Mouse (Mus musculus): ENCODE data around the gene S1pr5. TPM values are rescaled to one million over a fixed set of nuclear protein-coding genes. Genes with fewer than 3 reads are reported as not detected.
A peak's percentile ranks its signal among the peaks of the same experiment; 100 is the strongest.
"Not testable (repeated sequence)": the region's sequence is repeated elsewhere in the genome, so short reads cannot be mapped to it uniquely, and the experiment has no call there.

The S1pr5 gene
- polyA plus RNA-seq, 1 experiment from 2014 or later: 2.8 TPM

GRCm38 (mm10) chr9:21233805-21234204, 14.4 kb downstream of the S1pr5 start:
- no peak for ATAC-seq
- Histone ChIP-seq H3K27ac (ENCODE audit: low read length) (no peak overlapping the region), H3K9ac (replicated peaks; ENCODE audit: low read depth, low read length) (no peak overlapping the region), H3K9me3 (ENCODE audit: control insufficient read depth, low read length) (no peaks in the 10 kb centered on the region), H3K4me2 (ENCODE audit: low read length) (no peak overlapping the region), H3K4me1 (replicated peaks; ENCODE audit: control insufficient read depth, insufficient read depth, low read length) (peaks cover 20% of the 10 kb centered on the region), H3K36me3 (ENCODE audit: control insufficient read depth, insufficient read depth) (peaks cover 13% of the 10 kb centered on the region), H3K4me3 (replicated peaks; ENCODE audit: low read length) (no peak overlapping the region), H3K27me3 (replicated peaks; ENCODE audit: control insufficient read depth, insufficient read depth, low read length) (no peaks in the 10 kb centered on the region)
- 87% methylated on average over 28 of the region's 28 CpGs for WGBS

GRCm38 (mm10) chr9:21233366-21233765, 14.9 kb downstream of the S1pr5 start:
- WGBS: 89% methylated on average over 29 of the region's 29 CpGs

DNA sequence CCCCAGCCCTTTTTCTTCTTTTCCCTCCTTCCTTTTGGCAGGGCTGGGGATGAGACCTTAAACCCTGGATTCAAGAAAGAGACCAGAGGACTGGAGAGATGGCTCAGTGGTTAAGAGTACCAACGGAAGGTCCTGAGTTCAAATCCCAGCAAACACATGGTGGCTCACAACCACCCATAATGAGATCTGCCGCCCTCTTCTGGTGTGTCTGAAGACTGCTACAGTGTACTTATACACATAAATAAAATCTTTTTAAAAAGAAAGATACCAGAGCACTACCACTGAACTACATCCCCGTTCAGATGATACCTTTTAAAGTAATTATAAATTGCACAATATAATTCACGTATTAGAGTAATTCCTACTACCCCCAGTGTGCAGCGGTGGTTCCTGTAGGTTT, 15.4 kb downstream of the S1pr5 start:
- Histone ChIP-seq H3K36me3 (ENCODE audit: control insufficient read depth, insufficient read depth) (peaks cover 13% of the 10 kb centered on the region), H3K4me2 (ENCODE audit: low read length) (no peak overlapping the region), H3K9ac (replicated peaks; ENCODE audit: low read depth, low read length) (no peak overlapping the region), H3K4me3 (replicated peaks; ENCODE audit: low read length) (no peak overlapping the region), H3K9me3 (ENCODE audit: control insufficient read depth, low read length) (no peaks in the 10 kb centered on the region), H3K4me1 (replicated peaks; ENCODE audit: control insufficient read depth, insufficient read depth, low read length) (peaks cover 19% of the 10 kb centered on the region), H3K27me3 (replicated peaks; ENCODE audit: control insufficient read depth, insufficient read depth, low read length) (no peaks in the 10 kb centered on the region), H3K27ac (ENCODE audit: low read length) (no peak overlapping the region)
- no peak for ATAC-seq
- WGBS: 91% methylated on average over 5 of the region's 5 CpGs

More at GRCm38 (mm10) chr9:21233366-21233765, 14.9 kb downstream of the S1pr5 start:
- no peaks in the 10 kb centered on the region for H3K9me3 ChIP-seq (ENCODE audit: control insufficient read depth, low read length)
- no peak overlapping the region for H3K9ac ChIP-seq (replicated peaks; ENCODE audit: low read depth, low read length)
- no peak overlapping the region for H3K27ac ChIP-seq (ENCODE audit: low read length)
- H3K4me3 ChIP-seq (replicated peaks; ENCODE audit: low read length): no peak overlapping the region
- peaks cover 13% of the 10 kb centered on the region for H3K36me3 ChIP-seq (ENCODE audit: control insufficient read depth, insufficient read depth)
- ATAC-seq: no peak
- H3K4me2 ChIP-seq (ENCODE audit: low read length): no peak overlapping the region
- H3K4me1 ChIP-seq (replicated peaks; ENCODE audit: control insufficient read depth, insufficient read depth, low read length): peaks cover 20% of the 10 kb centered on the region
- no peaks in the 10 kb centered on the region for H3K27me3 ChIP-seq (replicated peaks; ENCODE audit: control insufficient read depth, insufficient read depth, low read length)

DNA sequence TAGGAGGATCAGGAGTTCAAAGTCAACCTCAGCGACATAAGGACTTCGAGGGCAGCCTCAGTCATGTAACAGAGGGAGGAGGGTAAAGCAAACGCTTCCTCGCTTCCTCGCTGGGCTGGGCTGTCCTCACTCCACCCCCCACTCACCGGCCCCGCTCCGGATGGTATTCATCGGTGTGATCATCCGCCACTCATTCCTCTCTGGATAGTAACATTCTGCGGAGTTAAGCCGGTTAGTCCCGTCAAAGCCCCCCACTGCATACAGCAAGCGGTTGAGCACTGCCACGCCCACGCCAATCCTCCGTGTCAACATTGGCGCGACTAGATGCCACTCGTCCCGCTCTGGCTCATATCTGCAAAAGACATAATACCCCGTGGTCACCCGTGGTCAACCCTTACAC, 16.7 kb downstream of the S1pr5 start:
- WGBS: 59% methylated on average over 23 of the region's 23 CpGs
- no peaks in the 10 kb centered on the region for H3K27me3 ChIP-seq (replicated peaks; ENCODE audit: control insufficient read depth, insufficient read depth, low read length)
- no peaks in the 10 kb centered on the region for H3K9me3 ChIP-seq (ENCODE audit: control insufficient read depth, low read length)
- H3K9ac ChIP-seq (replicated peaks; ENCODE audit: low read depth, low read length): no peak overlapping the region
- H3K4me1 ChIP-seq (replicated peaks; ENCODE audit: control insufficient read depth, insufficient read depth, low read length): peaks cover 13% of the 10 kb centered on the region
- no peak overlapping the region for H3K4me2 ChIP-seq (ENCODE audit: low read length)
- H3K27ac ChIP-seq (ENCODE audit: low read length): no peak overlapping the region
- no peak for ATAC-seq
- no peak overlapping the region for H3K4me3 ChIP-seq (replicated peaks; ENCODE audit: low read length)
- peaks cover 13% of the 10 kb centered on the region for H3K36me3 ChIP-seq (ENCODE audit: control insufficient read depth, insufficient read depth)

DNA sequence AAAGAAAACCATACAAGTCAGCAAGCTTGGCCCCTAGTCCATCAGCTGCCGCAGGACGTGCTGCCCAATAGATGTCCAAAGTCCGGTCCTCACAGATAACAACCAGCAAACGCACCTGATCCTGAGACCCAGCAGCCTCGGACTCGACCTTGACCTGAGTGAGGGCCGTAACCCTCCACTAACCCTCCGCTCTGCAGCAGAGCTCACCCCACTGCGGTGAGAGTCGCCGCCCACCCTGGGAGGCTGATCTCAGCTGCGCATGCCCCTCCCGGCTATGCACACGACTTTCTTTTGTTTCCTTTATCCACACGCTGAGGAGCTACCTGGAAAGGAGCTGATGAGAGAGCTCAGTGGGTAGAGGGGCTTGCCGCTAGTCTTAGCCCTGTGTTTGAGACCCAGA, 20.9 kb downstream of the S1pr5 start:
- ATAC-seq: peak; percentile 85
- Histone ChIP-seq H3K4me2 (ENCODE audit: low read length) (peak overlapping the region; percentile 56), H3K9me3 (ENCODE audit: control insufficient read depth, low read length) (0 out of 2 replicates have a peak, but pooled peaks cover 3% of the 10 kb centered on the region), H3K27ac (ENCODE audit: low read length) (no peak overlapping the region), H3K4me1 (replicated peaks; ENCODE audit: control insufficient read depth, insufficient read depth, low read length) (peaks cover 15% of the 10 kb centered on the region), H3K9ac (replicated peaks; ENCODE audit: low read depth, low read length) (peak overlapping the region; percentile 72), H3K4me3 (replicated peaks; ENCODE audit: low read length) (peak overlapping the region; percentile 38), H3K36me3 (ENCODE audit: control insufficient read depth, insufficient read depth) (peaks cover 8% of the 10 kb centered on the region), H3K27me3 (replicated peaks; ENCODE audit: control insufficient read depth, insufficient read depth, low read length) (no peaks in the 10 kb centered on the region)
- 12% methylated on average over 16 of the region's 16 CpGs for WGBS

DNA sequence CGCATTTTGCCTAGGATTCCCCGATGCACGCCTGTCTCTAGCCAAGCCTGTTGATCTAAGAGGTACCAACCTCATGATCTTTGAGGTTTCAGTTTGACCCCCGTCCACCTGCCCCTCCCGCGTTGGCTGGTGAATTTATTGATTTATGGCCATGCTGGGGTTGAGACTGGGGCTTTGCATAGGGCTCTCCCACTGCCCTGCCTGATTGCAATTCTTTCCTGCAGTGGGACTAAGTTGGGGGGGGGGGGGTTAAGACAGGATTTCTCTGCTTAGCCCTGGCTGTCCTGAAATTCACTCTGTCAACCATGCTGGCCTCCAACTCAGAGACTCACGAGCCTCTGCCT, 22.9 kb downstream of the S1pr5 start:
- Histone ChIP-seq H3K9ac (replicated peaks; ENCODE audit: low read depth, low read length) (no peak overlapping the region), H3K27ac (ENCODE audit: low read length) (no peak overlapping the region), H3K27me3 (replicated peaks; ENCODE audit: control insufficient read depth, insufficient read depth, low read length) (no peaks in the 10 kb centered on the region)

GRCm38 (mm10) chr9:21224576-21225414, 23.4 kb downstream of the S1pr5 start:
- 0 out of 2 replicates have a peak, but pooled peaks cover 3% of the 10 kb centered on the region for H3K9me3 ChIP-seq (ENCODE audit: control insufficient read depth, low read length)
- H3K27ac ChIP-seq (ENCODE audit: low read length): no peak overlapping the region
- H3K4me3 ChIP-seq (replicated peaks; ENCODE audit: low read length): peak overlapping the region; percentile 13; the same call in 1 of the 2 replicates
- H3K36me3 ChIP-seq (ENCODE audit: control insufficient read depth, insufficient read depth): peaks cover 6% of the 10 kb centered on the region; the same call in 1 of the 2 replicates
- no peaks in the 10 kb centered on the region for H3K27me3 ChIP-seq (replicated peaks; ENCODE audit: control insufficient read depth, insufficient read depth, low read length)
- 22% methylated on average over 26 of the region's 26 CpGs for WGBS
- H3K4me1 ChIP-seq (replicated peaks; ENCODE audit: control insufficient read depth, insufficient read depth, low read length): peaks cover 22% of the 10 kb centered on the region
- no peak overlapping the region for H3K9ac ChIP-seq (replicated peaks; ENCODE audit: low read depth, low read length)
- ATAC-seq: no peak
- peak overlapping the region; percentile 20 for H3K4me2 ChIP-seq (ENCODE audit: low read length)

More for the DNA sequence above, 22.9 kb downstream of the S1pr5 start:
- Histone ChIP-seq H3K4me3 (replicated peaks; ENCODE audit: low read length) (no peak overlapping the region), H3K4me2 (ENCODE audit: low read length) (peak overlapping the region; percentile 20), H3K36me3 (ENCODE audit: control insufficient read depth, insufficient read depth) (peaks cover 6% of the 10 kb centered on the region; the same call in 1 of the 2 replicates), H3K4me1 (replicated peaks; ENCODE audit: control insufficient read depth, insufficient read depth, low read length) (peaks cover 22% of the 10 kb centered on the region), H3K9me3 (ENCODE audit: control insufficient read depth, low read length) (0 out of 2 replicates have a peak, but pooled peaks cover 3% of the 10 kb centered on the region)
- 21% methylated on average over 7 of the region's 7 CpGs for WGBS
- ATAC-seq: no peak

DNA sequence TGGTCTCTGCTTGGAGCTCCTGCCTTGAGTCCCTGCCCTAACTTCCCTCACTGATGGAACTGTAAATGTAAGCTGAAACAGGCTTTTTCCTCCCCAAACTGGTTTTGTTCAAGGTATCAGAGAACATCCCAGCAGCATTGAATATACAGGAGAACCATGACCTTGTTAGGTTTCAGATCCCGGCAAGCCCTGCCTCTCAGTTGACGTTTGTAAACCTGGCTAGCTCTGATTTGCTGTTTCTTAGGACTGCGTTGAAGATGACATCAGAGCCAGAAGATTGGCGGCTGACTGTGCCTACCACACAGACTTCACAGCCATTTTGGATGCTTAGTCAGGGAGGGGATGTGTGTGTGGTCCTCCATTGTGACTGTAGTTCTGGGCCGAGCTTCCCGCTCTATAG, 24.3 kb downstream of the S1pr5 start:
- Histone ChIP-seq H3K9ac (replicated peaks; ENCODE audit: low read depth, low read length) (no peak overlapping the region), H3K36me3 (ENCODE audit: control insufficient read depth, insufficient read depth) (no peaks in the 10 kb centered on the region), H3K9me3 (ENCODE audit: control insufficient read depth, low read length) (0 out of 2 replicates have a peak, but pooled peaks cover 3% of the 10 kb centered on the region), H3K4me3 (replicated peaks; ENCODE audit: low read length) (no peak overlapping the region), H3K27ac (ENCODE audit: low read length) (no peak overlapping the region), H3K4me2 (ENCODE audit: low read length) (no peak overlapping the region), H3K4me1 (replicated peaks; ENCODE audit: control insufficient read depth, insufficient read depth, low read length) (peaks cover 22% of the 10 kb centered on the region), H3K27me3 (replicated peaks; ENCODE audit: control insufficient read depth, insufficient read depth, low read length) (no peaks in the 10 kb centered on the region)
- ATAC-seq: no peak
- WGBS: 89% methylated on average over 6 of the region's 6 CpGs

GRCm38 (mm10) chr9:21223490-21223889, 24.8 kb downstream of the S1pr5 start:
- not testable (repeated sequence) for ATAC-seq; H3K9ac ChIP-seq (replicated peaks; ENCODE audit: low read depth, low read length); H3K36me3 ChIP-seq (ENCODE audit: control insufficient read depth, insufficient read depth); H3K4me2 ChIP-seq (ENCODE audit: low read length); H3K4me3 ChIP-seq (replicated peaks; ENCODE audit: low read length); H3K27ac ChIP-seq (ENCODE audit: low read length); H3K9me3 ChIP-seq (ENCODE audit: control insufficient read depth, low read length); H3K27me3 ChIP-seq (replicated peaks; ENCODE audit: control insufficient read depth, insufficient read depth, low read length)
- 86% methylated on average over 1 of the region's 2 CpGs for WGBS
- peaks cover 22% of the 10 kb centered on the region for H3K4me1 ChIP-seq (replicated peaks; ENCODE audit: control insufficient read depth, insufficient read depth, low read length)

Data from forebrain, embryonic 16.5 days (tissue).